Mouse (Mus musculus) kidney, adult 11 months (tissue): ENCODE data around the gene Kbtbd7.

Source experiments
- DNase-seq: peaks from one replicate; pipeline ENCODE4 v3.0.0; 2022

Gene Kbtbd7

GRCm38 (mm10) chr14:79425979-79426729 is at the start of gene Kbtbd7:
Kbtbd7 (plus strand) TSS chr14:79426511.
- DNase-seq = peak; percentile 94

- no peak for DNase-seq
Measured at GRCm38 (mm10) chr14:79377041-79377440, 49.3 kb upstream of the Kbtbd7 start.

- no peak for DNase-seq
Measured at GRCm38 (mm10) chr14:79383120-79383519, 43.2 kb upstream of the Kbtbd7 start.

DNA sequence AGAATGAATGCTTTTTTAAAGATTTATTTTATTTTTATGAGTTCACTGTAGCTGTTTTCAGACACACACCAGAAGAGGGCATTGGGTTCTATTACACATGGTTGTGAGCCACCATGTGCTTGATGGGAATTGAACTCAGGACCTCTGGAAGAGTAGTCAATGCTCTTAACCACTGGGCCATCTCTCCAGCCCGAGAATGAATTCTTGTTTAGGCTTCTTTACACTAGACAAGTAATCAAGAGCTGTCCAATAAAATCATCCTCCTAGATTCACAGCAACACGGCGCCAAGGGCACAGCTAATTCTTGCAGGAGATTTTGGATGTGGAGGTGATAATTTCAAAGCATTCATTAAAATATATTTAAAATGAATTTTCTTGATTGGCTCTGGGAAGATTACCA is 38.0 kb upstream of the Kbtbd7 start:
- DNase-seq = no peak

GRCm38 (mm10) chr14:79389438-79390264 is 36.7 kb upstream of the Kbtbd7 start:
- peak; percentile 12 for DNase-seq

GRCm38 (mm10) chr14:79390265-79390926 is 35.9 kb upstream of the Kbtbd7 start, which contains the start of gene Naa16:
Naa16 (minus strand) TSS chr14:79390778.
- peak; percentile 91 for DNase-seq

- no peak for DNase-seq
Measured at GRCm38 (mm10) chr14:79393289-79393688, 33.0 kb upstream of the Kbtbd7 start.

DNA sequence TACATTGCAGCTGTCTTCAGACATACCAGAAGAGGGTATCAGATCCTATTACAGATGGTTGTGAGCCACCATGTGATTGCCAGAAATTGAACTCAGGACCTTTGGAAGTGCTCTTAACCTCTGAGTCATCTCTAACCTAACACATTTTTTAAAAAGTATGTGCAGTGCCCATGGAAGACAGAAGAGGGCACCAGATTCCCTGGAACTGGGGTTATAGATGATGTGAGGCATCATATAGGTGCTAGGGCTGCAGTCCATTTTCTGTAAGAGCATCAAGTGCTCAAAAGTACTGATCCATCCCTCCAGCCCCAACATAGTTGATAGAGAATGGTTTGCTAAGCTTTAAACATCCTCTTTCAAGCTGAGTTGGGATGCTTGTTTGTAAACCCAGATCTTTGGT is 31.7 kb upstream of the Kbtbd7 start:
- peak; percentile 10 for DNase-seq

GRCm38 (mm10) chr14:79397321-79398122 is 28.8 kb upstream of the Kbtbd7 start, which contains the start of gene Mtrf1:
Mtrf1 (plus strand) TSS chr14:79397772.
- peak; percentile 65 for DNase-seq

DNA sequence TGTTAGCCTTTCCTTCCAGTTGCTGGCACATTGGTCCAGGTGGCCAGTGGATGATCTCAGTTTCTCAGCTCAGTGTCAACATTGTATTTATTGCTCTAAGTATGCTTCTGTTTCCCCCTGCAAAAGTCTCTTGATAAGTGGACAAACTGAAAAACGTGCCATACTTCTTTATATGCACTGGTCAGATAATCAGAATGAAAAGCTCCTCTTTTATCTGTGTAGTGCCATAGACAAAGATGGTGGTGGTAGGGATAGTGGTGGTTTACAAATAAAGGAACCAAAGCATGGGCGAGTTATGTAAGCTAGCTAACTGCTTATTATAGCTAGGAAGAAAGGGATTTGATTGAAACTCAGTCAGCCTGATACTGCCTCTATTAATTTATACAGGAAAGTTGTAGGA is 18.7 kb upstream of the Kbtbd7 start:
- DNase-seq = no peak

DNA sequence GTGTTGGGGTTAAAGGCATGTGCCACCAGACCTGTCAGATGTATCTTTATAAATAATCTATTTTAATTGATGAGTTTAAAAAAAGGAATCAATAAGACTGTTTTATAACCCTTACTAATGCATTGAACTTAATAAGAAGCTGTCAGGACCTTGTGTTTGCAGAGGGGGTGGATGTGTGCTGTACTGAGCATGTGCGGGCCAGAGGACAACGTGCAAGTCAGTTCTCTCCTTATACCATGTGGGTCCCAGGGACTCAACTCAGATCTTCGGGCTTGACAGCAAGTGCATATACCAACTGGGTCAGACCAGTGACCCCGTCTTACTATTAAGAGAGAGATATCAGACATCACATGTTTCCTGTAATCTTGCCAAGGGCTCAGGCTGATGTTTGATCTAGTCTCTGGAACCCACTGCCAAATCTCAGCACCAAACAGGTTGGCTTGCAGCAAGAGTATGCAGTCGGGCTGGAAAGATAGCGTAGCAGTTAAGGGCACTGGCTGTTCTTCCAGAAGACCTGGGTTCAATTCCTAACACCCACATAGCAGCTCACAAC is 17.0 kb upstream of the Kbtbd7 start:
- no peak for DNase-seq

DNA sequence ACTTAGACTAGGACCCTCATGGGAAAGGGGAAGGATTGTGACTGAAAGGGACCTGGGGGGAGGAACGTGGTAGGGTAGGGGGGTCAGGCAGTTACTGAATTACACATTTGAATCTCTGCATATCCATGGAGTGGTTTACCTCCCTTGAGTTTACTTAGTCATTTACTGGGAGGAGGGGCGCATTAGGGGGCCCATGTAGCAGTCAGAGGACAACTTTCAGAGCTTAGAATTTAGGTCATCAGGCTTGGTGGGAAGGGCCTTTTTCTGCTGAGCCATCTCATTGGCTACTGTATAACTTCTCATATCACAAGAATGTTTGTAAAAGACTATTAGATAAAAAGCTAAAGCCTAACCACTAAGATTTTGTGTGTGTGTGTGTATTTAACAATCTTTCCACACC is 15.6 kb upstream of the Kbtbd7 start:
- DNase-seq = no peak

DNA sequence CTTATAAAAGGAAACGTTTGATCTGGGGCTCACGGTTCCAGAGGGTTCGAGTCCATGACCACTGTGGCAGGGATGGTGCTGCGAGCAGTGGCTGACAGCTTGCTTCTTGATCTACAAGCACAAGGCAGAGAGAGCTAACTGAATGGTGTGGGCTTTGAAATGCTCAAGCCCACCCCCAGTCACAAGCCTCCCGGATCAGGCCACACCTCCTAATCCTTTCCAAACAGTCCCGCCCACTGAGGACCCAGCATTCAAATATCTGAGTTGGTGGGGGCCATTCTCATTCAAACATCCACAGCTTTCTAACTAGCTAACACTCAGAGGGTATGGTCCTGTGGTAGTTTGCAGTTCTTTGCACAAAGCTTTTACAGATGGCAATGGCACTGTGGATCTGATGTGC is 13.2 kb upstream of the Kbtbd7 start:
- no peak for DNase-seq

DNA sequence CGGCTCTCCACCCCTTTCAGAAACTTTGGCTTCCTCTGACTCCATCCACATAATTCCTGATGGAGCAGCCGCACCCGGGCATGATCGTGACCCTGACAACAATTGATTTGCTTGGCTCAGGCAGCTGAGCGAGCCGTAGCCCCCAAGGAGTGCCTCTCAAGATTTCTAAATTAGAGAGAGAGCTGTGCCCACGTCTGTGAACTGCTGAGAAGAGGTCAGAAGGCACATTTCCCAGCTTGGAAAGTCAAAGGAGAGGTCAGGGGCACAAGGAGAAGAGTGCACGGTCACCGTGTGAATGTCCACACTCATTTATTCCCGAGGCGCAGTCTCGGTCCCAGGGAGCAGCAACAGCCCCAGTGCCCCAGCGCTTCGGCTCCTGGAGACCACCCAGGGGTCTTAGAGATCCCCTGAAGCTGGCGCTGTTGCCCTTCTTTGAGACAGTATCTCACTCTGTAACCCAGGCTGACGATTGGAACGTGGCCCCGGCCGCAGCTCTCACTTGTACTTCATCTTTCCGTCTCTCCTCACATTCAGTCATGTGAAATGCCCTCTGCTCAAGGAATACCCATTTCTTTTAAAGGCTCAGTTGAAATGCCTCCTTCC is 6.1 kb upstream of the Kbtbd7 start:
- no peak for DNase-seq

DNA sequence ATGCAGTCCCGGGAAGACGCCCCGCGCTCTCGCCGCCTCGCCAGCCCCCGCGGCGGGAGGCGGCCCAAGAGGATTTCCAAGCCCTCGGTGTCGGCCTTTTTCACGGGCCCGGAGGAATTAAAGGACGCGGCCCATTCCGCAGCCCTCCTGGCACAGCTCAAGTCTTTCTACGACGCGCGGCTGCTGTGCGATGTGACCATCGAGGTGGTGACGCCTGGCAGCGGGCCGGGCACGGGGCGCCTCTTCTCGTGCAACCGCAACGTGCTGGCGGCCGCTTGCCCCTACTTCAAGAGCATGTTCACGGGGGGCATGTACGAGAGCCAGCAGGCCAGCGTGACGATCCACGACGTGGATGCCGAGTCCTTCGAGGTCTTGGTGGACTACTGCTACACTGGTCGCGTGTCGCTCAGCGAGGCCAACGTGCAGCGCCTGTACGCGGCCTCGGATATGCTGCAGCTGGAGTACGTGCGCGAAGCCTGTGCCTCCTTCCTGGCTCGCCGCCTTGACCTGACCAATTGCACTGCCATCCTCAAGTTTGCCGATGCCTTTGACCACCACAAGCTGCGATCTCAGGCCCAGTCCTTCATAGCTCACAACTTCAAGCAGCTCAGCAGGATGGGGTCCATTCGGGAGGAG is 537 bp downstream of the Kbtbd7 start:
- peak; percentile 12 for DNase-seq

DNA sequence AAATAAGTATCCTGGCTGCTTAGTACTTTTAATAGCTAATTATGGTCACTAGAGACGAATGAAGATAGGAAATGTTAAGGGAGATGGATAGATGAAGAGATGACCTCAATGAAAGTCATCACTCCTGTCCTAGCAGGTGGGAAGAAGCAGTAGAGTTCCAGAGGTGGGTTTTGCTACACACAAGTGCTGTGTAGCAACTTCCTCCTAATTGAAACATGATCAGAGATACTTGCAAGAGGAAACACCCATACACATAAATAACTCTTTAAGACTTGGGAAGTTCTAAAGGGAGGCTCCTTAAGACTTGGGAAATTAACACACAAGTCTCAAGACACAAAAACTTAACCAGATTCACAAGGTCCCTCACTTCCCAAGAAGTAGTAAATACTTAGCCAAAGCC is 7.8 kb downstream of the Kbtbd7 start:
- DNase-seq = no peak

- DNase-seq = no peak
Measured at GRCm38 (mm10) chr14:79440655-79441054, 14.3 kb downstream of the Kbtbd7 start.

- DNase-seq = no peak
Measured at GRCm38 (mm10) chr14:79441441-79441840, 15.1 kb downstream of the Kbtbd7 start.

GRCm38 (mm10) chr14:79444601-79445000 is 18.3 kb downstream of the Kbtbd7 start:
- DNase-seq = no peak

DNA sequence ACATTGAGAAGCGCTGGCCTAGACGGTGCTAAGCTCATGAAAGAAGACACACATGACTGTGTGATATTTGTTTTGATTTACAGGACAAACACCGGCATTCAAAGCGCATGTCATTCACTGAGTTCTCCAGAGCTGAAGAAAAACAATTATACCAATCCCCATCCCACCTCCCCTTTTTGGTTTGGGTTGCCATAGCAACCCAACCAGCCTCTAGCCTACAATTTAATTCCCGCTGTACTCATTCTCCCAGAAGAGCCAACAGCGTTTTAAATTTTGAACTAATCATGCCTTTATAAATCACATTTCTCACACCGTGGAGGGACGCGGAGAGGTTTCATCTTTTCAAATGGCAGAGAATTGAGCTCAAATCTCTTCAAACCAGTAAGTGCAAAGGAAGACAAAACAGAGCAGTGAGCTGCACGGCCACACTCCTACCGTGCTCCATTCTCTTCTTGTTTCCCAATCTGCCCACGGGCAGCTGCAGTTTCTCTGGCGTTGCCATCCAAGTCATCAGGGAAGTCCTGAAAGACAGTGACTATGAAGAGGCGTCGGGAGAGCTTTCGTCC is 18.8 kb downstream of the Kbtbd7 start:
- DNase-seq = no peak
